Mouse (Mus musculus): ENCODE measurements around the gene Sptlc2.

GRCm38 (mm10) chr12:87393447-87394145 is 5.4 kb upstream of the Sptlc2 start:
- TF ChIP-seq MYOD1 (IDR thresholded peaks at IDR 0.05; ENCODE audit: control insufficient read depth, insufficient read length, low read depth) = no peak
- TF ChIP-seq CTCF (IDR thresholded peaks at IDR 0.05; ENCODE audit: control insufficient read depth, insufficient read depth, insufficient read length) = no peak
